8 mouse cellular contexts compared by ENCODE assay signal in genomic region chr7:84794655-84795054, GRCm38 (mm10). TPM values are rescaled to one million over a fixed set of nuclear protein-coding genes. Genes with fewer than 3 reads are reported as not detected.
DNase-seq lines count a peak whose midpoint lies in the region; ATAC-seq and TF ChIP-seq lines count a peak whose summit lies in the region.
"Had no signal": no experiment of that assay in that cellular context is flagged by ENCODE, and none has a peak within 500 bp of the region (broad histone marks: within the 10 kb centered on the region; RNA-seq: fewer than 3 reads in every experiment).

No protein-coding gene starts in this region.

- no peak overlapping the region for H3K27ac ChIP-seq in intestine, postnatal 0 days (ENCODE audit: low read depth, low read length)
- no peak overlapping the region for H3K27ac ChIP-seq in intestine, embryonic 16.5 days (ENCODE audit: low read length)
- H3K27ac ChIP-seq in neural tube, embryonic 13.5 days (replicated peaks), result no peak overlapping the region
- H3K27ac ChIP-seq: intestine, embryonic 15.5 days had no signal

- DNase-seq in neural tube, embryonic 10.5 days (ENCODE audit: extremely low spot score, low spot score), result no peak
- peak; percentile 74 for DNase-seq in brain, adult 2 months (ENCODE audit: low read depth, low spot score)
- DNase-seq in retina, postnatal 1 day, result peak; percentile 38

- 0% methylated on average over 1 of the region's 1 CpGs for WGBS in intestine, postnatal 0 days
- 3% methylated on average over 1 of the region's 1 CpGs for WGBS in intestine, embryonic 16.5 days
- WGBS in neural tube, embryonic 13.5 days, result 11% methylated on average over 1 of the region's 1 CpGs

- H3K4me1 ChIP-seq in intestine, postnatal 0 days (replicated peaks; ENCODE audit: control insufficient read depth, insufficient read depth, low read length), result no peaks in the 10 kb centered on the region
- H3K4me1 ChIP-seq in intestine, embryonic 16.5 days (ENCODE audit: control insufficient read depth, insufficient read depth, low read length), result no peaks in the 10 kb centered on the region
- no peaks in the 10 kb centered on the region for H3K4me1 ChIP-seq in neural tube, embryonic 13.5 days (replicated peaks)
- H3K4me1 ChIP-seq: intestine, embryonic 15.5 days had no signal

- peak; percentile 54 for TF ChIP-seq CTCF in intestine, postnatal 0 days (IDR thresholded peaks at IDR 0.05; ENCODE audit: low read depth)

- no peak overlapping the region for H3K4me3 ChIP-seq in intestine, postnatal 0 days (ENCODE audit: low read depth, low read length)
- no peak overlapping the region for H3K4me3 ChIP-seq in intestine, embryonic 16.5 days (ENCODE audit: low read length)
- no peak overlapping the region for H3K4me3 ChIP-seq in neural tube, embryonic 13.5 days
- H3K4me3 ChIP-seq: intestine, embryonic 15.5 days had no signal

- no peak overlapping the region for H3K4me2 ChIP-seq in intestine, postnatal 0 days (replicated peaks; ENCODE audit: low read depth)
- no peak overlapping the region for H3K4me2 ChIP-seq in intestine, embryonic 16.5 days (ENCODE audit: low read depth, low read length)
- H3K4me2 ChIP-seq in neural tube, embryonic 13.5 days, result no peak overlapping the region
- H3K4me2 ChIP-seq: intestine, embryonic 15.5 days had no signal

- ATAC-seq in intestine, postnatal 0 days, result no peak
- no peak for ATAC-seq in intestine, embryonic 16.5 days
- ATAC-seq in neural tube, embryonic 13.5 days (ENCODE audit: low read depth), result peak; percentile 50; the same call in 1 of the 2 replicates
- ATAC-seq in activated CD4-positive, CD25-positive, alpha-beta regulatory T cell, adult 4 months, result no peak
- ATAC-seq: intestine, embryonic 15.5 days had no signal

- no peaks in the 10 kb centered on the region for H3K36me3 ChIP-seq in intestine, postnatal 0 days (ENCODE audit: control insufficient read depth, insufficient read depth)
- no peaks in the 10 kb centered on the region for H3K36me3 ChIP-seq in intestine, embryonic 16.5 days (ENCODE audit: control insufficient read depth, insufficient read depth, low read length)
- H3K36me3 ChIP-seq in neural tube, embryonic 13.5 days, result no peaks in the 10 kb centered on the region
- H3K36me3 ChIP-seq: intestine, embryonic 15.5 days had no signal

- no peaks in the 10 kb centered on the region for H3K9me3 ChIP-seq in intestine, postnatal 0 days (ENCODE audit: control insufficient read depth)
- no peaks in the 10 kb centered on the region for H3K9me3 ChIP-seq in intestine, embryonic 16.5 days (ENCODE audit: control insufficient read depth, low read length)
- H3K9me3 ChIP-seq in neural tube, embryonic 13.5 days, result no peaks in the 10 kb centered on the region
- H3K9me3 ChIP-seq: intestine, embryonic 15.5 days had no signal

- no peak overlapping the region for H3K9ac ChIP-seq in intestine, postnatal 0 days (ENCODE audit: low read depth, low read length)
- no peak overlapping the region for H3K9ac ChIP-seq in intestine, embryonic 16.5 days (ENCODE audit: low read depth, low read length)
- no peak overlapping the region for H3K9ac ChIP-seq in neural tube, embryonic 13.5 days
- H3K9ac ChIP-seq: intestine, embryonic 15.5 days had no signal

- H3K27me3 ChIP-seq in intestine, postnatal 0 days (replicated peaks; ENCODE audit: control insufficient read depth, insufficient read depth, low read length), result no peaks in the 10 kb centered on the region
- H3K27me3 ChIP-seq in intestine, embryonic 16.5 days (replicated peaks; ENCODE audit: control insufficient read depth, insufficient read depth, low read length), result no peaks in the 10 kb centered on the region
- no peaks in the 10 kb centered on the region for H3K27me3 ChIP-seq in neural tube, embryonic 13.5 days
- H3K27me3 ChIP-seq: intestine, embryonic 15.5 days had no signal

RNA-seq across cellular contexts. Expression of gene Olfr291, which starts 58.7 kb away (rescaled TPM):
- not detected in 2 replicates for polyA plus RNA-seq in intestine, postnatal 0 days (2015; fragmentation: Nextera tagmentation; extraction: Ambion mirVana)
- polyA plus RNA-seq in intestine, embryonic 16.5 days (2015; fragmentation: Nextera tagmentation; extraction: Ambion mirVana), result not detected in 2 replicates
- not detected in 2 replicates for polyA plus RNA-seq in neural tube, embryonic 13.5 days (2015; fragmentation: Nextera tagmentation; extraction: Ambion mirVana)
- not detected for polyA plus RNA-seq in activated CD4-positive, CD25-positive, alpha-beta regulatory T cell, adult 4 months (2017; shearing (Covaris generic))
- polyA plus RNA-seq: intestine, embryonic 15.5 days had no signal
